In the genomic region with DNA sequence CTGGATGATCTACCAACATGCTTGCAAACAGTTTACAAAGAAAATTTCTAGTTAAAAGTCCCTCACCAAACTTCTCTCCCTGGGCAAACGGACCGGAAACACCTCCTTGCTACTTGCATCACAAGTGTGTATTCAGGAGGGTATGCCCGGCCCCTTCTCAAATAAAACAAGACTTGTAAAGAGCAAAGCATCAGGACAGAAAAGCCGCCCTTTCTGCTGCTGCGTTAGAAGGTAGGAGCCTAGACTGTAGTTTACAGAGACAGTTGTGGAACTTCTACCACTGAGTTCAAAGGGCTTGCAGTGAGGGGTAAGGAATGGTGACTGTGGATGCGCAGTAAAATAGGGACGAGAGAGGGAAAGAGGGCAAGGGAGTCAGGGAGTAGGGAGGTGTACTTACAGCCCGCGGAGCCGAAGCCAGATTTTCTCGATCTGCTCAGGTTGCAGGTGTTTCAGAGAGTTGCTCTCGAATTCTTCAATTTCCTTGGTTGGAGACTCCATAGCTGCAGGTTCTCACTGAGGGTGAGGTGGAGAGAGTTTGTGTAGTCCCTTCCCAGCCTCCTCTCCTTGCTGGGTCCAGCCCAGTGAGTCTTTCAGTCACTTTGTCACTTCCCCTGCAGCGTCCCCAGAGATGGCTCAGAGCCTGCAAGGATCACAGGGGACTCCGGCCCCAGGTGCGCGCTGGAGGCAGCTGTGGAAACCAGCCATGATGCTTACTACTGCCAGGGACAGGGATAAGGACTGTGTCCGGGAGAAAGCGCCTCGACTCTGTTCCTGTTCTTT, we compare ENCODE assay signal across 8 mouse cellular contexts.
DNase-seq lines count a peak whose midpoint lies in the region; ATAC-seq and TF ChIP-seq lines count a peak whose summit lies in the region.

No protein-coding gene starts in this region.

- peak overlapping the region; percentile 72 for H3K4me2 ChIP-seq in embryonic facial prominence, embryonic 12.5 days (replicated peaks)
- H3K4me2 ChIP-seq in hindbrain, embryonic 12.5 days (replicated peaks) = peak overlapping the region; percentile 90

- peak; percentile 52 for ATAC-seq in embryonic facial prominence, embryonic 12.5 days (ENCODE audit: insufficient number of reproducible peaks, insufficient read depth, low FRiP score, low TSS enrichment)
- peak; percentile 81 for ATAC-seq in hindbrain, embryonic 12.5 days (ENCODE audit: low FRiP score)
- ATAC-seq in CD4-positive, CD25-positive, alpha-beta regulatory T cell, adult 4 months = no peak

- H3K27me3 ChIP-seq in embryonic facial prominence, embryonic 12.5 days = peaks cover 22% of the 10 kb centered on the region; the same call in 1 of the 2 replicates
- no peaks in the 10 kb centered on the region for H3K27me3 ChIP-seq in hindbrain, embryonic 12.5 days

- DNase-seq in layer of hippocampus, adult 2 months (ENCODE audit: low spot score in 2 of 2) = no peak
- DNase-seq in layer of hippocampus, adult 9-10 months (ENCODE audit: low spot score) = no peak
- peak; percentile 54 for DNase-seq in neural tube, embryonic 10.5 days (ENCODE audit: extremely low spot score, low spot score)
- no peak for DNase-seq in urinary bladder, postnatal 10 days (ENCODE audit: low spot score)
- DNase-seq in thymus, postnatal 0 days (ENCODE audit: low spot score) = no peak

- no peaks in the 10 kb centered on the region for H3K36me3 ChIP-seq in embryonic facial prominence, embryonic 12.5 days
- no peaks in the 10 kb centered on the region for H3K36me3 ChIP-seq in hindbrain, embryonic 12.5 days

- H3K27ac ChIP-seq in layer of hippocampus, adult 2 months = peak overlapping the region; percentile 48; the same call in 1 of the 2 replicates
- no peak overlapping the region; the same call in 1 of the 2 replicates for H3K27ac ChIP-seq in embryonic facial prominence, embryonic 12.5 days
- peak overlapping the region; percentile 53 for H3K27ac ChIP-seq in hindbrain, embryonic 12.5 days

- WGBS in embryonic facial prominence, embryonic 12.5 days = 2% methylated on average over 19 of the region's 19 CpGs
- 2% methylated on average over 19 of the region's 19 CpGs for WGBS in hindbrain, embryonic 12.5 days

- H3K4me3 ChIP-seq in layer of hippocampus, adult 2 months = peak overlapping the region; percentile 46
- H3K4me3 ChIP-seq in embryonic facial prominence, embryonic 12.5 days = peak overlapping the region; percentile 38
- peak overlapping the region; percentile 51 for H3K4me3 ChIP-seq in hindbrain, embryonic 12.5 days

- TF ChIP-seq CTCF in layer of hippocampus, adult 2 months (conservative IDR thresholded peaks at IDR 0.05) = no peak

- peaks cover 8% of the 10 kb centered on the region; the same call in 1 of the 2 replicates for H3K4me1 ChIP-seq in embryonic facial prominence, embryonic 12.5 days
- peaks cover 12% of the 10 kb centered on the region for H3K4me1 ChIP-seq in hindbrain, embryonic 12.5 days

- H3K9me3 ChIP-seq in embryonic facial prominence, embryonic 12.5 days = no peaks in the 10 kb centered on the region
- no peaks in the 10 kb centered on the region for H3K9me3 ChIP-seq in hindbrain, embryonic 12.5 days (replicated peaks)

- H3K9ac ChIP-seq in embryonic facial prominence, embryonic 12.5 days = peak overlapping the region; percentile 45
- H3K9ac ChIP-seq in hindbrain, embryonic 12.5 days = peak overlapping the region; percentile 57
